Mouse (Mus musculus) left cerebral cortex, adult 8-10 months (tissue): ENCODE measurements around the gene Esp4. TPM values are rescaled to one million over a fixed set of nuclear protein-coding genes. Genes with fewer than 3 reads are reported as not detected.
"Not testable (repeated sequence)": the region's sequence is repeated elsewhere in the genome, so short reads cannot be mapped to it uniquely, and the experiment has no call there.

Experiments
- DNase-seq, 2 experiments: peaks; one replicate each; pipeline ENCODE4 v3.0.0; 2022; ENCODE audit warnings: low spot score in 2 of 2
- total RNA-seq, 4 experiments: library from RNA; stranded (reverse); gene quantifications; 2 replicates each; pipeline ENCODE4 v1.2.4; 2022

The Esp4 gene
- not detected for total RNA-seq

GRCm38 (mm10) chr17:40598294-40598693 is at the start of gene Esp4:
Esp4 (plus strand) TSS chr17:40598594.
- no peak for DNase-seq

DNA sequence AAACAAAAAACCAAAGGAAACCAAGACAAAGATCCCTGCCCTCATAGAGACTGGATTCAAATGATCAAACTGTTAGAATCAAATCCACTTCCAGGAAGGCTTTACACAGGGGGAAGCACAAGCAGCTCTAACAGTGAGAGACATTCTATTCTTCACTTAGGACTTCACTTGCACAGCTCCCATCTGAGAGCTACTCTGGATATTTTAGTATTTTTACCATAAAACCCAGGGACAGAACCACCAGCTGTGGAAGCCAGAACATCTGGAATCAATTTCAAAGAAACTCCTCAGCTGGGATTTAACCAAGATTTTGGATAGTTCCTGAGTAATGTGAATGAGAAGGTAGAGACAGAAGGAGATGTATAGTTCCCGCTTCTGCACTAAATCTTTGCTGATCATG is 44.9 kb upstream of the Esp4 start:
- no peak for DNase-seq

- DNase-seq = no peak
These were observed 37.2 kb upstream of the Esp4 start, which contains the start of gene Esp6 for GRCm38 (mm10) chr17:40561207-40561606. Esp6 (plus strand) TSS chr17:40561507.

DNA sequence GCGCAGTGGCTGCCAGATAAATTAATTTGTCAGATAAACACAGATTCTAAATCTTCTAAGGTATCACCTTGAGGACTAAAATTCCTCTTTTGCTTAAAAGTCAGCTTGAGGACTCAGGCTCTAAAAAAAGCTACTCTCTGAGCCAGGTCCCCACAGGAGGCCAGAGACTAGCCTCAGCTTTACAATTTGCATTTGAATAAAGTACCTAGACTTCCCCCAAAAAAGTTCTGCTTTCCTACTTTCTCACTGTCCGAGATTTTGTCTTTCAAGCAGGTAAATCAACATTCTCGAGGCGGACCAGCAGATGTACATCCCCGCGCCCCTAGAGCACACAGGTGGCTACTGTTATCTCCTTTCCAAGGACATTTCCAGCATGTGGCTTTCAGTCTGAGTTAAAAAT is 14.5 kb upstream of the Esp4 start:
- not testable (repeated sequence) for DNase-seq

DNA sequence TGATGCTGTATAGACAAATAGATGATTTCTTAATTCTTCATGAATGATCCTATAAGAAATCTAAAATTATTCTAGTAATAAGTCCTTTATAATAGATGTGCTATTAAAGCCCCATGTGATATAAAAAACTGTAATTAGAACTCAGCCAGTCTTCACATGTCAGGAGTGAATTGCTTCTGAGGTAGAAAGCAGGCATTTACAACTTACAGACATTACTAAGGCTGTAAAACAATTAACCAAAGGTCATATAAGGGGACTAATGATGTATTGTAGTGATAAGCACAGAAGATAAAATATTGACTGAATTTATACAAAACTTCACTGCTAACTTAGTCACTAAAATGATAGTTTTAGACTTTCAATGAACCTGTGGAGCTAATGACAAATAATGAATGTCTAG is 7.1 kb upstream of the Esp4 start:
- no peak for DNase-seq

DNA sequence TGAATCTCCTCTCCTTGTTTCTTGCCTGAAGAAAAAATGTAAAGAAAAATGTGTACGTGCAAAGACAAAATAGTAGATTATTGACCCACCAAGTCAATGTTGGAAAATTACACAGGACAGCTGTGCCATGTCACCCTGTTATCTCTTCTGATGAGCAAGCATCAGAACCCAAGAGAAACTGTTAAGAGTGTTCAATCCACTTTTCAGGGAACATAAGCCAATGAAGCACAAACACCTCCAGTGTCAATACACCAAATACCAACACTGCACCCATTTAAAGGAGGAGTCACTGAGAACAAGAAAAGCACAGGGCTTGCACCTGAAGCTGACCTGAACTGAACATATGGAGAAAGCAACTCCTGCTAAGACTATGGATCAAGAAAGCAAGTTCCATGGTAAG is 33.4 kb downstream of the Esp4 start, which contains the start of gene Esp3:
Gene Esp3, plus strand, starts transcription at position 301 of the 400 bp plus-strand sequence.
- not testable (repeated sequence) for DNase-seq

Other genes starting within 250 kb of the Esp4 start
- gene Esp8, start 78.6 kb upstream of the Esp4 start, total RNA-seq = not detected
- gene Esp6, start 37.1 kb upstream of the Esp4 start, total RNA-seq = not detected
- gene Esp3, start 33.5 kb downstream of the Esp4 start, total RNA-seq = not detected
- gene Esp1, start 128.5 kb downstream of the Esp4 start, total RNA-seq = not detected
- gene Crisp2, start 208.4 kb downstream of the Esp4 start, total RNA-seq = not detected
- gene Rhag, start 212.5 kb downstream of the Esp4 start, total RNA-seq = not detected